Mouse (Mus musculus): ENCODE results near the gene Twistnb.
A peak's percentile ranks its signal among the peaks of the same experiment; 100 is the strongest.

Gene Twistnb

DNA sequence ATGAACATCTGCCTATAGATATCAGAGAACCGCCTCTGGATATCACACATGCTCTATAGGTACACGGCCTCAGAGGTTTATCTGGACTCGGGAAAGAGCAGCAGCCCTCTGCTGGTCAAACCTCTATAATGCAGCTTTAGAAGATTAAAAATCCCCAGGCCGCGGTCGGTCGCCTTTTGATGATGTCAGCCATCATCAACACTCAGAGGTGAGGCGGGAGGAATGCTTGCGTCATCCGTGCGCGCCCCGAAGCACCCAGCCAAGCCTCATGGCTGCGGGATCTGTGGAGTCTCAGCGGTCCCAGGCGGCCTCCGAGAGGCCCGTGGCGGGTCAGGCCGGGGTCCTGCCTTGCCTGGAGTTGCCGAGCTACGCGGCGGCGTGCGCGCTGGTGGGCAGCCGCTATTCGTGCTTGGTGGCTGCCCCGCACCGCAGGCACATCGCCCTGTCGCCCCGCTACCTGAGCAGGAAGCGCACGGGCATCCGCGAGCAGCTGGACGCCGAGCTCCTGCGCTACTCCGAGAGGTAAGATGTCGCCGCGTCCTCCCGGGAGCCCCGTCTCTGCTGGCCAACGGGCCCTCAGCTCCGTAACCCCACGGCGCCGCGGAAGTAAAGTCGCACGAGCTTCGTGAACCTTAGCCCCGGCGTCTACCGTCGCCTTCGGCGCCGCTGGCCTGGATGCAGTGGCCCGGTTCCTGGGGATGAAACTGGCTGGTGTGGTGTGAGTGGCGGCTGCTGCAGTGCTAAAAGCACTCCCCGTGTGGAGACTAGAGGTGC is at the start of gene Twistnb:
TSS of gene Twistnb (plus strand) at position 249 of the 774 bp plus-strand sequence.
- DNase-seq = peak; percentile 97

DNA sequence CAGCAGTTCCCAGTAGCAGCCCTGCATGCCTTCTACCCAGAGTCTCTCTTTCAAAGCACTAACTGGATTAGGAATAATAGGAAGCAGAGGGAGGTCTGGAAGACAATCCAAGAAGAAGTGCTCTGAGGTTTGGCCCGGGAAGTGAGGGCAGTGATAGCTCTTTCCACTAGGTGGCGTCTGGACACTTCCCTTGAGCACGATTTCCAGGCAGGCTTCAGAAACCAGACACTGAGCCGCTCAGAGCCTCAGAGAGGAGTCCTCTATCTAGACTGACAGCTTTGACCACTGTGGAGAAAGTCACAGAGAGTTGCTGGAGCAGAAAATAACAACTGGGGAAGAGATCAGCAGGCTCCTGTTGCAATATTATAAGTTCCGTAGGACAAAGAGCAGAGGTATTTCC is 40.6 kb upstream of the Twistnb start:
- DNase-seq = peak; percentile 53

DNA sequence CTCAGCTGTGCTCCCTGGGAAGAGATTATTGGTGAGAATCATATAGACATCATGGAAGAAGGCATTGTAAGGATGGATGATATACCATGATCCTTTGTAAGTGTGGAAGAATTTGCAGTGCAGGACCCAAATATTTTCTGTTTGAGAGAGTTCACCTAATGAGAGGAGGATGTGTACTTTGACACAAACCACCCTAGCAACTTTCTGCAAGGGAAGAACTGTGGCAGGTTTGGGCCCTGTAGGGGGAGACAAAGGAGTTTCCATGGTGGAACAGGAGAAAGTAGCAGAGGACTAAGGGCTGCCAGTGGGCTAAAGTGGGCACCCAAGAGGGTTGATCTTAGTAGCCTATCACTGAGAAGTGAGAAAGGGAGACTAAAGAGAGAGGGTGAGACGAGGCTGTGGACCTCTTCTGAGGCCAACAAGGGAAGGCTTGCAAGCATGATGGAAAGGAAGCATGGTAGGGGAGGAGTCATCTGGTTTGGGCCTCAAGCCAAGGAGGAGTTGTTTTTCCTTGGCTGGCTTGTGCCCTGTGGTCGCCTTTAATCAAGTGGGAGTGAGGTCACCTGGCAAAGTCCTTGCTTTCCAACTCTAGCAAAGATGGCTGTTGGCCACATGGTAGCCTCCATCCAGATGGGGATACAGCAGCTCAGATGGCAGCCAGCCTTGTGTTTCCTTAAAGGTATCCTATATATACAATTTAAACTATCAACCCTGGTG is 38.4 kb upstream of the Twistnb start:
- DNase-seq = no peak

DNA sequence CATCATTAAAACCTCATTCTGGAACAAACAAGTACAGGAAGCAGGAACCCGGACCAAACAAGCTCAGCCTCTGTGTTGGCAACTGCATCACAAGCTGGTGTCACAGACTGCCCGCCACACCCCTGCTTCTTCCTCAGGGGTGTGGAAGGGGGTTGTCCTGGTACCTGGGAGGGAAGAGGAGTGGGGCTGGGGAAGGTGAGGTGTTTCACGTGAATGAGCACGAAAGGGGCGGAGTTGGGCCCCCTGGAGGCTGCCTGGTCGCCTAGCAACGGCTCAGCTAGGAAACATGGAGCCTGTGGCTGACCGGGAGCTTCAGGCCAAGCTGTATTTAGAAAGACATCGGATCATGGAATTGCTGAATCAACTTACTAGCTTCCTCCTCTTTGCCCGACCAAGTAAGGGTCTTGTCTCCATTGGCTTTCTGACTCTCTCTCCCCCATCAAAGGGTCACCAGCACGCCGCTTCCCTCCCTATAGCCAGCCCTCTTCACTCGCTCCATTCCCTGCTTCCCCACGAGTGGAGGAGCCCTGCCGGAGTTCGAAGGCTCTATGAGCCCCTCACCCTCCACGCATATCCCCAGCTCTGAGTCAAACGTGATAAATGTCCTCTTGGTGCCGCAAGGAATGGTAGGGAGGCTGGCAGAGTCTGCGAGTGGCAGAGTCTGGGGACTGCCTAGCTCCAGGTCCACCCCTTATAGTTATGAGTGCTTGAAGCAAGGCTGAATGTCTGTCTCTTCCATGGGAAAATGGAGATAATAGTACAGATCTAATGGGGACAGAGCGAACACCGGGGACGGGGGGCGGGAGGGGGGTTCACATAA is 34.4 kb upstream of the Twistnb start, which contains the start of gene Efcab10:
TSS of gene Efcab10 (plus strand) at position 51 of the 820 bp plus-strand sequence.
- no peak for DNase-seq

DNA sequence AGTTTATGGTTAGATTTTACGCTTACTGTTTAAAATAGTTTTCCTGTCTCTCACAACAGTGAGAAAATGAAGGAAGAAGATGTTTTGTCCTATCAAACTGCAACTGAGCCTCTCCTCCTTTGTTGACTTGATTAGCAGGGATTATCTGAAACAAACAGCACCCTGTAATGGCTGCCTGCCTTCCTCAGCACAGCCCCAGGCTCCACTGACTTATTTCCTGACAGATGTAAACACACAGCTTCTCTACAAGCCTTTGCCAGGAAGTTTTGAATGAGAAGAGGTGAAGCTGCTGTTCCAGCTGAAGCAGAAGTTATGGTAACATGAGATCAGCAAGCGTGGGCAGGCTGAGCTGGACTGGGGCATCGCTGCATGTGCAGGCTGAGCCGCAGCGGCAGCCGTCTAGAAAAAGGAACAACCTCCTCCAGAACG is 26.2 kb upstream of the Twistnb start:
- DNase-seq = no peak

DNA sequence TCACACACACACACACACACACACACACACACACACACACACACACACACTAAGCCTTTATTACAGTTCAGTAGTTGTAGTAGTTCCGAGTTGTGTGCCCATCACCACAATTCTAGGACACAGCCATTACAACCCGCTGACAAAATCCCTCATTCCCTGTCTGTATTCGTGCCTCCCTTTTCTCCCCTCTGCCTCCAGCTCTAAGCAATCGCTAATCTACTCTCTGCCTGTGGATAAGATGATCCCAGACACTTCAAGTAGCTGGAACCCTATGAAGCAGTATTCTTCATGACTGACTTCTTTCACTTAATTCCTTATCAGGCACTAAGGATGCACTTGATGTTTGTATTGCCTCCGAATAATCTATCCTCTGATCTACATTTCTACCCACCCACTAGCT is 24.4 kb upstream of the Twistnb start:
- DNase-seq = no peak

DNA sequence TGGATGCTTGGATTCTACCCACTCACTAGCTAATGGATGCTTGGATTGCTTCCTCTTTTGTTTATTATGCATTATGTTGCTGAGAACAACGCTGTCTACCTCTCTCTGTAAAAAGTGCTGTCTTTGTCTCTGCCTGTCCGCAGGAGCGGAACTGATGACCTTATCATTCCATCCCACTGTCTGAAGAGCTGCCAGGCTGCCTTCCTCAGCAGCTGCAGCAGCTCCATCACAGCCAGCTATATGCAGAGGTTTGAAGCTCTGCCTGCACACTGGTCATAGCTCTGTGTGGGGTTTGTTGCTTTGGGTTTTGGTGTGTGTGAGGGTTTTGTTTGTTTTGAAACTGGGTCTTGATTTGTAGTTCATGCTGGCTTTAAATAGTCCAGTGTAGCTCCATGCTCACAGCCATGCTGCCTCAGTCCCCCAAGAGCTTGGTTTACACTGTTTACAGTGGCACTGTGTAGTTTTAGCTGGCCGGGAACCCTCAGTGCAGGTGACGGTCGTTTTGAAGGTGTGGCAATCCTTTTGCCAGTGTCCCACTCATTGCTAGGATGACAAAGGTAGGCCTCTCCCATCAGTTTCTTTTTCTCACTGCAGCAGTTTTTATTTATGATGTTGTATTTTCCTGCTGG is 23.9 kb upstream of the Twistnb start:
- no peak for DNase-seq

DNA sequence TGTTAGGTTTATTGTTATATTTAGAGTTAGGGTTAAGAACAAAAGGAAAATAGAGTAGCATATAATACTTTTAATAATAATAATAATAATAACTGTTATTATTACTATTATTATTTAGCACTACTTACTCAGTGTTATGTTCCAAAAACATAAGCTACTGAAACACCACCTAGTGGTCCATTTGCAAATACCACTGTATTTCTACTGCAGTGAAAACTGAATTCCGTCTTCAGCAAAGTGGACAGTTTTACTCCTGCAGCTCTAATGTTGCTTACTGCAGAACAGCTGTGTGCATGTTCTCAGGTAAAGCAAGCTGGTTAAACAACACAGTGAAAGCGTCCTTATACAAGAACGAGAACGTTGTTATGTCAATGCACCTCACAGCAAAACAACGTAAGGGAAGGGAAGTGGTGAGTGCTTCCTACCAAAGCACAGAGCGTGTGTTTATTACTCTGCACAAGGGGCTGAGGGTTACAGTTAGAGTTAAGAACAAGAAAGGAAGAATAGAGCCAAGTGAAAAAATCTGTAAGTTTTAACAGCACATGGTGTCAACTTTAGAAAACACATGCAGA is 17.8 kb upstream of the Twistnb start:
- DNase-seq = no peak

DNA sequence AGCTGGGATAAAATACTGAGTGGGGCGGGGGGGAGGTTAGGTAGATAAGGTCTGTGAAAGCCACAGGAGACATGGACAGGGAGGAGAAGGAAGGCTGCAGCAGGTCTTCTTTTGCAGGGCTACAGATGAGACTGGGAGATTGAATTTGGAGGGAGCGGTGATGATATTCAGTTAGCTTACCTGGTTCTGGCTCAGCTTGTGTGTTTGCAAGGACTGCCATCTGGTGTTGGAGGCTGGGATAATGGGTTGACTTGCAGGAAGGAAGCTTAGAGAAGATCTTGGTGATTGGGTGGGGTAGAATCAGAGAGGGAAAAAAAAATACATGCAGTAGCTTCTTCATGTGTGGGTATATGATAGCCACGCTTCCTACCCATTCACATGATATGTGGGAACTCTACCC is 5.1 kb upstream of the Twistnb start:
- DNase-seq = peak; percentile 19

DNA sequence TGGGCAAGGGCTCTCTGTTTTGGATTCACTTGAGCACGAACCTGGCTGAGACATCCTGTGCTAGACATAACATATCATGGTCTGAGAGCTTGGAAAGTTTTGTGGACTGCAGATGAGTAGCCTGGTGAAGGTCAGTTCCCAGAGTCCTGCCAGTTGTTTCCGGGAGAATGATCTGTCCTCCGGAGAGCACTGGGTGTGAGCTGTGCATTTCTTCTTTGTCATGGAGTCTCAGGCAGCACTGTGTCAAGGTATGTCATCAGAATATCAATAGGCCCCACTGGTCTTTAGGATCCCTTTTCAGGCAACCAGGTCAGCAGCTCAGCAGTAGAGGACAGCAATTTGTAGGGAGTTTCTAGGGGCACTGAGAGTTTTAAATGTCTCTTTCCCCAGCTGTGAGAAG is 2.1 kb upstream of the Twistnb start:
- DNase-seq = no peak

DNA sequence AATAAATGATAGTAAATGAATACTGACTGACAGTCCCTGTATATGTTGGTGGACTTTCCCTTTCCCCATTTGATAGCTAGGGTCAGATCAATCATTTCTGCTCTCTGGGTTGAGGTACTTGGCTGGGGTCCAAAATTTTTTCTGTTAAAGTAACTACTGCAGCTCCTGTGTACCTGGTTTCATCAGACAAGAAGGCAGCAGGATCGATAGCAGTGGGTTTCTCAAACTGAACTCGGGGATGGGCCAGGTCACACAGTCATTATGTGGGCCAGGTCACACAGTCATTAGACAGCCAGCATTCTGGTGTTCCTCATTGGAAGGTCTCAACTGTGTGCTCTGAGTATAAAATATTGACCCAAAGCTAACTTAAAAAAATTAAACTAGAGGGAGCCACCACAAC is 1.7 kb upstream of the Twistnb start:
- no peak for DNase-seq

DNA sequence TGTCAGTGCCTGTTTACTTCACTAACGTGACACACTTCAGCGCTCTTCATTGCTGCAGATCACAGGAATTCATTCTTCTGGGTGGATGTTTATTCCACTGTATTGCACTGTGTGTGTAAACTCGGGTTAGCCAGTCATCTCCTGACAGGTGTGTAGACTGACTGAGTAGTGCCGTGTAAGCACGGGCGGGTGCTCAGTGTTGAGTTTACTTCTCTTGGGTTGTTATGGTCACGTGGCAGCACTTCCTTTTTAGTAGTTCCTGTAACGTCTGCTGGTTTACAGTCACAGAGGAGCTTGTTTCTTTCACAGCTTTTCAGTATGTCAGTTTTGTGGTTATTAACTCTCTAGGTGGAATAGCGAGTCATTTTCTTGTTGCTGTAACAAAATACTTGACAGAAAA is 4.4 kb downstream of the Twistnb start:
- DNase-seq = no peak

DNA sequence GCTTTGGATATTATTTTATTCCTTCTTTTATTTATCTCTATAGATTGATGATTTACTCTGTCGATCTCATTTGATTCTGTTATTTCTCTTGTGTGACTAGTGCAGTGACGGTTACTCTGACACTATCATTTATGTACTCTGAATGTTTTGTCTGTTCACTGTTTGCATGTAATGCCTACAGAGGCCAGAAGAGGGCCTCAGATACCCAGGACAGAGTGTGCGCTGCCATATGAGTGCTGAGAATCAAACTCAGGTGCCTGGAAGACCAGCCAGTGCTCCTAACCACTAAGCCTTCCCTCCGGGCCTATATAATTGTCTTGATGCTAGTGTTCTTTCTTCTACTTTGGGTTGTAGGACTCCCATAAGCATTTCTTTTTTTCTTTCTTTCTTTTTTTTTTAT is 5.3 kb downstream of the Twistnb start:
- DNase-seq = no peak

DNA sequence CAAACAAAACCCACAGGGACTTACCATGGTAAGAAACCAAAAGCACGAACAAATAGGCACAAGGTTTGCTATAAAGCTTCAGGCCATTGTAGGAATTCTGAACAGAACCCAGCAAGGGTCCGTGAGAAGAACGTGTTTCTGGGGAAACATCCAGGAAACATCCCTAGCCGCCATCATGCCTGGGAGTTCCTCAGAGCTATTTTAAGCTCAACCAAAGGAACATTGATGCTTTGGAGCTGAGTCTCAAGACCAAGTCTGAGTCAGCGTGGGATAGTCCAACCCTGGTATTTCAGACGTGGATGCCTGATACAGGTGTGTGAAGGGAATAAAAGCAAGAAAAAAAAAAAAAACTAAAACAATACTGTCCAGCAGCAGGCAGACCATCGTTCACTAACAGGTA is 26.0 kb downstream of the Twistnb start:
- DNase-seq = no peak

DNA sequence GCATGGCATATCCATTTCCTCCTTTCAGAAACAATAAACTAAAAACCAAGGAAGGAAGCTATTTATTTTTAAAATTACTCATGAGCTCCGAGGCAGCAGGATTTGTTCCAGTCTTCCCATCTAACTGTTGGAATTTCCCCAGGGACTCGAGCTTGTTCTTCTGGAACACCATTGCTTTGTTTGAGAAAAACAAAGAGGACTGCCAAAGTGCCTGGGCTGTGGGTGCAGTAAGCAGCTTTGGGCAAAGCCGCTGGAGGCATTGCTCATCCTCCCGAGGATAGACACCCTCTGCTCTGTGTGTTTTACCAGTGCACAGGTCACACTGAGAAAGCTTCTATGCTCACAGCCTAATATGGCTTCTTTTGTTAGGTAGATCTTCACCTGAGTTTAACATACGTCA is 26.8 kb downstream of the Twistnb start:
- no peak for DNase-seq

DNA sequence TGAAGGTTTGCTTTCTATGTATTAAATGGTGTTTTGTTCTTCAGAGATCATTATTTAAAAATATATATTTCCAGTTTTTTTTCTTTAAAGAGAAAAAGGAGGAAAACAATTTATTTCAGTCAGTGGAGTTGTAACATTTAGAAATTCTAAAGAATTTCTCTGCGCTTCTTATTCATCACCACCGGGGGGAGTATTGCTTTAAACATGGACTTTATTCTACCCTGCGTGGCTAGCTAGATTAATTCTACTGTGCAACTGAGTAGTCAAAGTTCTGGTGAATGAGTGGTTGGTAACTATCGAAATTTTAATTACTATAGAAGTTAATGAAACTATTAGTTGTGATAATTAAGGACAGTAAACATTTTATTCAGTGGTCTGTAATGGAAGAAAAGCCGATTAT is 51.5 kb downstream of the Twistnb start:
- no peak for DNase-seq

DNA sequence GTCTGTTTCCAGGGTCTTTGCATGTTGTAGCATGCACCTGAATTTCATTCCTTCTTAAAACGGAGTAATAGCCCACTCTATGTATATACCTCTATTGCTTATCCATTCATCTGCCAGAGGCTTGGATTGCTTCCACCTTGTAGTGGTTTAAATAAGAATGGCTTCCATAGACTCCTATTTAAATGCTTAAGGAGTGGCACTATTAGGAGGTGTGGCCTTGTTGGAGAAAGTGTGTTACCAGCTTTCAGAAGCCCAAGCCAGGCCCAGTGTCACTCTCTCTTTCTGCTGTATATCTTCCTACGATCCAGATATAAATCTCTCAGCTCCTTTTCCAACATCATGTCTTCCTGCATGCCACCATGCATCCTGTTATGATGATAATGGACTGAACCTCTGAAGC is 53.5 kb downstream of the Twistnb start:
- no peak for DNase-seq

All from cerebellum, adult 11 months (tissue).